Mouse (Mus musculus) forebrain, embryonic 10.5 days (tissue): ENCODE measurements around the gene Hoxd3. TPM values are rescaled to one million over a fixed set of nuclear protein-coding genes. Genes with fewer than 3 reads are reported as not detected.
A peak's percentile ranks its signal among the peaks of the same experiment; 100 is the strongest.

Experiments
- DNase-seq: peaks from one replicate; pipeline ENCODE4 v3.0.0-alpha.2; 2017; ENCODE audit warnings: low spot score; ENCODE audit errors: extremely low spot score
- H3K27ac ChIP-seq: fragments of 300-500 bp; sonication (generic); 2 replicates; pipeline ENCODE4 v1.5.1; 2016; ENCODE audit warnings: mild to moderate bottlenecking
- H3K27me3 ChIP-seq: fragments of 300-500 bp; sonication (generic); 2 replicates; pipeline ENCODE4 v1.6.1; 2016; ENCODE audit warnings: mild to moderate bottlenecking; ENCODE audit not compliant: poor library complexity, severe bottlenecking
- H3K36me3 ChIP-seq: fragments of 300-500 bp; sonication (generic); replicated peaks from 2 replicates; pipeline ENCODE4 v1.6.1; 2016; ENCODE audit warnings: mild to moderate bottlenecking, moderate library complexity
- H3K4me1 ChIP-seq: fragments of 300-500 bp; sonication (generic); 2 replicates; pipeline ENCODE4 v1.6.1; 2016
- H3K4me3 ChIP-seq: fragments of 300-500 bp; sonication (generic); 2 replicates; pipeline ENCODE4 v1.5.1; 2016; ENCODE audit warnings: mild to moderate bottlenecking, moderate library complexity
- H3K9me3 ChIP-seq: fragments of 300-500 bp; sonication (generic); 2 replicates; pipeline ENCODE4 v1.6.1; 2016; ENCODE audit warnings: mild to moderate bottlenecking, moderate library complexity
- WGBS: fragments of 180-500 bp; shearing (Covaris S2); methylation state at CpG from one replicate; pipeline ENCODE4 v1.1.7; 2016; 5-methylcytosine and 5-hydroxymethylcytosine counted together
- polyA plus RNA-seq: library from polyadenylated mRNA; unstranded; fragments of >200 nt; fragmentation: Nextera tagmentation; extraction: Ambion mirVana; gene quantifications from 2 replicates; pipeline ENCODE4 v1.2.1, GENCODE M21; 2016

Hoxd3 gene
- polyA plus RNA-seq, result 0.10 TPM in 1 of 2 replicates, not detected in the other

DNA sequence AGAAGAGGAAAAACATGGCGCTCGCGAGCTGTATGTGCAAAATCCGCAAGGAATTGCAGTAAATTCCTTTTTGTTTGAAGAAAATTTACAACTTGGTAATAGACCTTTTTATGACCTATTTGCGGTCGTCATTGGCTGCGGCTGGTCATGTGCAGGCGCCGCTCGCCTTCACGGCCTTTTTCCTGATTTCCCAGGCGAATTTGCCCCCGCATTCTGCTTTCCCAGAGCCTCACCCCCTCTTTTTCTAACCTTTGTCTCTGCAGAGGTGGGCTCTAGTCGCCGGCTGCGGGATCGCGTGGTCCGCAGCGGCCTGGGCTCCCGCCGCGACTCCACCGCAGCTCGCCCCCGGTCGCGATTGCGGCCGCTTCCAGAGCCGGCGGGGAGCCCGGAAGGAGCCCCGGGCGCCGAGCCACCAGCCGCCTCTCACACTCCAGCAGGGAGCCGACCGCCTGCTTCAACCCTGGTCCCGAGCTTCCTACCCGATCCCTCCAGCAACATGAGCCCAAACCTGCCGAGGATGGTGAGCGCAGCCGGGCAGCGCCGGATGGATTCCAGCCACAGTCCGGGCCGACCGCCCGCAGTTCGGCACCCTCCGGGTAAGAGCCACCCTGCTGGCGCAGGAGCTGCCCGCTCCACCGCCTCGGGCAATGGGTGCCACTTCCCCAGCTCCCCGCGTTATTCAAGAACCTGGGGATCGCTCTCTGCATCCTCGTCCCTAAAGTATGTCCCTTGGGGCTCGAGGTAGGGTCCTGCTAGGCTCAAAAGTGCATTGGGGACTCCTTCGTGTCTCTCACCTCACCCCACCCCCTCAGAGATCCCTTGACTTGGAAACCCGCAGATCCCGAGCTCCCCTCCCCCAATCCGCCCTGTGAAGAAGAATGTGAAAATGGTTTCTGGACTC is at the start of gene Hoxd3, which contains the start of gene Hoxd4:
TSS of gene Hoxd3 (plus strand) at position 207 of the 901 bp plus-strand sequence.
TSS of gene Hoxd4 (plus strand) at position 209 of the 901 bp plus-strand sequence.
- Histone ChIP-seq H3K27me3 (peaks cover 100% of the 10 kb centered on the region), H3K9me3 (no peaks in the 10 kb centered on the region), H3K36me3 (no peaks in the 10 kb centered on the region), H3K27ac (no peak within 1 kb of the TSS), H3K4me3 (peak within 1 kb of the TSS; percentile 21; the same call in 1 of the 2 replicates), H3K4me1 (peaks cover 13% of the 10 kb centered on the region)
- WGBS, result under 1% methylated on average over 65 of the region's 65 CpGs
- DNase-seq, result peak; percentile 51

- Histone ChIP-seq H3K27ac (no peak overlapping the region), H3K27me3 (peaks cover 100% of the 10 kb centered on the region), H3K4me3 (no peak overlapping the region), H3K9me3 (no peaks in the 10 kb centered on the region), H3K4me1 (peaks cover 16% of the 10 kb centered on the region), H3K36me3 (no peaks in the 10 kb centered on the region)
- WGBS, result 5% methylated on average over 18 of the region's 18 CpGs
- peak; percentile 74 for DNase-seq
Measured at GRCm38 (mm10) chr2:74663291-74663925, 48.3 kb upstream of the Hoxd3 start.

GRCm38 (mm10) chr2:74666411-74666810 is 45.3 kb upstream of the Hoxd3 start:
- no peak overlapping the region for H3K4me3 ChIP-seq
- 2% methylated on average over 7 of the region's 7 CpGs for WGBS
- H3K4me1 ChIP-seq, result peaks cover 16% of the 10 kb centered on the region
- no peaks in the 10 kb centered on the region for H3K9me3 ChIP-seq
- H3K36me3 ChIP-seq, result no peaks in the 10 kb centered on the region
- peak; percentile 26 for DNase-seq
- H3K27me3 ChIP-seq, result peaks cover 100% of the 10 kb centered on the region
- no peak overlapping the region for H3K27ac ChIP-seq

GRCm38 (mm10) chr2:74667191-74667841 is 44.4 kb upstream of the Hoxd3 start:
- Histone ChIP-seq H3K4me3 (no peak overlapping the region; the same call in 1 of the 2 replicates), H3K4me1 (peaks cover 13% of the 10 kb centered on the region), H3K27me3 (peaks cover 100% of the 10 kb centered on the region), H3K36me3 (no peaks in the 10 kb centered on the region), H3K27ac (no peak overlapping the region), H3K9me3 (no peaks in the 10 kb centered on the region)
- peak; percentile 46 for DNase-seq
- 2% methylated on average over 36 of the region's 36 CpGs for WGBS

- Histone ChIP-seq H3K27ac (no peak within 1 kb of the TSS), H3K36me3 (no peaks in the 10 kb centered on the region), H3K27me3 (peaks cover 100% of the 10 kb centered on the region), H3K4me1 (peaks cover 18% of the 10 kb centered on the region), H3K4me3 (peak within 1 kb of the TSS; percentile 51), H3K9me3 (no peaks in the 10 kb centered on the region)
- no peak for DNase-seq
- under 1% methylated on average over 49 of the region's 51 CpGs for WGBS
Measured at GRCm38 (mm10) chr2:74667842-74668357, 43.8 kb upstream of the Hoxd3 start, which contains the start of gene Hoxd13. Hoxd13 (plus strand) TSS chr2:74668310.

GRCm38 (mm10) chr2:74668370-74669229 is 43.1 kb upstream of the Hoxd3 start:
- H3K27me3 ChIP-seq, result peaks cover 100% of the 10 kb centered on the region
- WGBS, result under 1% methylated on average over 74 of the region's 74 CpGs
- H3K4me1 ChIP-seq, result peaks cover 21% of the 10 kb centered on the region
- H3K27ac ChIP-seq, result no peak overlapping the region
- no peaks in the 10 kb centered on the region for H3K9me3 ChIP-seq
- peak; percentile 72 for DNase-seq
- H3K4me3 ChIP-seq, result peak overlapping the region; percentile 51
- H3K36me3 ChIP-seq, result no peaks in the 10 kb centered on the region

- no peak for DNase-seq
Measured at GRCm38 (mm10) chr2:74669230-74669578, 42.5 kb upstream of the Hoxd3 start.

GRCm38 (mm10) chr2:74669650-74670235 is 42.0 kb upstream of the Hoxd3 start:
- no peak overlapping the region for H3K4me3 ChIP-seq
- peaks cover 25% of the 10 kb centered on the region for H3K4me1 ChIP-seq
- DNase-seq, result no peak
- H3K9me3 ChIP-seq, result no peaks in the 10 kb centered on the region
- no peaks in the 10 kb centered on the region for H3K36me3 ChIP-seq
- H3K27me3 ChIP-seq, result peaks cover 100% of the 10 kb centered on the region
- 3% methylated on average over 14 of the region's 14 CpGs for WGBS
- H3K27ac ChIP-seq, result no peak overlapping the region

More at GRCm38 (mm10) chr2:74669230-74669578, 42.5 kb upstream of the Hoxd3 start:
- Histone ChIP-seq H3K9me3 (no peaks in the 10 kb centered on the region), H3K27me3 (peaks cover 100% of the 10 kb centered on the region), H3K27ac (no peak overlapping the region), H3K4me1 (peaks cover 25% of the 10 kb centered on the region), H3K36me3 (no peaks in the 10 kb centered on the region), H3K4me3 (no peak overlapping the region)
- WGBS, result 0% methylated on average over 3 of the region's 3 CpGs

- H3K36me3 ChIP-seq, result no peaks in the 10 kb centered on the region
- H3K27ac ChIP-seq, result no peak overlapping the region
- WGBS, result 2% methylated on average over 3 of the region's 3 CpGs
- peaks cover 31% of the 10 kb centered on the region for H3K4me1 ChIP-seq
- no peak for DNase-seq
- H3K27me3 ChIP-seq, result peaks cover 100% of the 10 kb centered on the region
- H3K9me3 ChIP-seq, result no peaks in the 10 kb centered on the region
- H3K4me3 ChIP-seq, result no peak overlapping the region
Measured at GRCm38 (mm10) chr2:74670632-74671188, 41.0 kb upstream of the Hoxd3 start.

GRCm38 (mm10) chr2:74671847-74672246 is 39.9 kb upstream of the Hoxd3 start:
- whole genome bisulfite sequencing, result 2% methylated on average over 5 of the region's 5 CpGs
- Histone ChIP-seq H3K27me3 (peaks cover 100% of the 10 kb centered on the region), H3K4me1 (peaks cover 31% of the 10 kb centered on the region), H3K36me3 (no peaks in the 10 kb centered on the region), H3K9me3 (no peaks in the 10 kb centered on the region), H3K4me3 (no peak overlapping the region), H3K27ac (no peak overlapping the region)
- no peak for DNase-seq
